Mouse (Mus musculus) neural tube, embryonic 15.5 days (tissue): ENCODE measurements around the gene Ano3. TPM values are rescaled to one million over a fixed set of nuclear protein-coding genes. Genes with fewer than 3 reads are reported as not detected.
A peak's percentile ranks its signal among the peaks of the same experiment; 100 is the strongest.
"Not testable (repeated sequence)": the region's sequence is repeated elsewhere in the genome, so short reads cannot be mapped to it uniquely, and the experiment has no call there.

Experiments
- ATAC-seq: fragments of 200-750 bp; cut with Nextera tagmentation; 2 replicates; pipeline ENCODE4 v1.8.0; 2017; ENCODE audit warnings: mild to moderate bottlenecking, moderate TSS enrichment, moderate library complexity; ENCODE audit not compliant: low FRiP score
- H3K27ac ChIP-seq: fragments of 300-500 bp; sonication (generic); replicated peaks from 2 replicates; pipeline ENCODE4 v1.5.1; 2015; ENCODE audit warnings: mild to moderate bottlenecking, inconsistent platforms
- H3K27me3 ChIP-seq: fragments of 300-500 bp; sonication (generic); replicated peaks from 2 replicates; pipeline ENCODE4 v1.6.1; 2015; ENCODE audit warnings: inconsistent platforms
- H3K36me3 ChIP-seq: fragments of 300-500 bp; sonication (generic); 2 replicates; pipeline ENCODE4 v1.6.1; 2015; ENCODE audit warnings: inconsistent platforms
- H3K4me1 ChIP-seq: fragments of 300-500 bp; sonication (generic); 2 replicates; pipeline ENCODE4 v1.6.1; 2015; ENCODE audit warnings: inconsistent platforms
- H3K4me2 ChIP-seq: fragments of 300-500 bp; sonication (generic); 2 replicates; pipeline ENCODE4 v1.6.1; 2015; ENCODE audit warnings: inconsistent platforms, mild to moderate bottlenecking, moderate library complexity
- H3K4me3 ChIP-seq: fragments of 300-500 bp; sonication (generic); replicated peaks from 2 replicates; pipeline ENCODE4 v1.5.1; 2015; ENCODE audit warnings: mild to moderate bottlenecking, inconsistent platforms
- H3K9ac ChIP-seq: fragments of 300-500 bp; sonication (generic); replicated peaks from 2 replicates; pipeline ENCODE4 v1.6.1; 2015; ENCODE audit warnings: mild to moderate bottlenecking, inconsistent platforms
- H3K9me3 ChIP-seq: fragments of 300-500 bp; sonication (generic); replicated peaks from 2 replicates; pipeline ENCODE4 v1.6.1; 2016; ENCODE audit warnings: inconsistent platforms
- WGBS: fragments of 180-500 bp; shearing (Covaris S2); methylation state at CpG from one replicate; pipeline ENCODE4 v1.1.7; 2015; ENCODE audit warnings: mixed read lengths; 5-methylcytosine and 5-hydroxymethylcytosine counted together
- polyA plus RNA-seq: library from polyadenylated mRNA; unstranded; fragments of >200 nt; fragmentation: Nextera tagmentation; extraction: Ambion mirVana; gene quantifications from 2 replicates; pipeline ENCODE4 v1.2.1, GENCODE M21; 2015

Gene Ano3
- polyA plus RNA-seq = 0.84 and 0.92 TPM in 2 replicates

DNA sequence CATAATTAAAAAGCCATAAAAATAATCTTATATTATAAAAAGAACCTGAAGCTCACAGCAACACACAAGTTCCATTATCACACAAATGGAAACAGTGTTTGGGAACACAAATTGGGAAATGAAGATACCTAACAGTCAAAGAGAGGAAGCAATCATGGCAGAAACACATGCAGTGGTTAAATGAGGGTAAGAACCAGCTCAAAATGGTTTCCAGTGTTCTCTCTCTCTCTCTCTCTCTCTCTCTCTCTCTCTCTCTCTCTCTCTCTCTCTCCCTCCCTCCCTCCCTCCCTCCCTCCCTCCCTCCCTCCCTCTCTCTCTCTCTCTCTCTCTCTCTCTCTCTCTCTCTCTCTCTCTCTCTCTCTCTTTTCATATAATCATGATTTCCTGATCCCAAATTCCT lies at the start of gene Ano3:
TSS of gene Ano3 (minus strand) at position 101 of the 400 bp plus-strand sequence.
- not testable (repeated sequence) for ATAC-seq, H3K36me3 ChIP-seq, H3K4me1 ChIP-seq, H3K27ac ChIP-seq, H3K9me3 ChIP-seq, H3K27me3 ChIP-seq
- H3K9ac ChIP-seq = peak within 1 kb of the TSS; percentile 37; the same call in 1 of the 2 replicates
- H3K4me3 ChIP-seq = peak within 1 kb of the TSS; percentile 42
- H3K4me2 ChIP-seq = peak within 1 kb of the TSS; percentile 67

DNA sequence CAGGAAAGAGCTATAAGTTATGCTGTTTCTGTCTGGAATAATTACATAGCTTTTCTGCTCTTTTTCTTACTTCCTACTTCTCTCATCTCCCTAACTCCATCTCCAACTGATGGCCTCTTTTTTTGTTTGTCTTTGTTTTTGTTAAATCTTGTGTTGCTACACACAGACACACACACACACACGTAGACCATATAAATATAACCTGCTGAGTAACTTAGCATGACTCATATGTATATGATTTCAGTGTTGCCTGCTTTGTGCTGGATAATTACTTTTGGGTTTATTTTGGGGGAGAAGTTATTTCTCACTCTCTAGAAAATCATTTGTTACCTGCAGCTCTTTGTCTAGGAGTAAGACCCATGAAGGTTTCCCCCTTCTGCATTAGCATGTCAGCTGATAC lies 39.3 kb upstream of the Ano3 start:
- no peak overlapping the region for H3K9ac ChIP-seq
- WGBS = 90% methylated on average over 1 of the region's 1 CpGs
- no peak for ATAC-seq

DNA sequence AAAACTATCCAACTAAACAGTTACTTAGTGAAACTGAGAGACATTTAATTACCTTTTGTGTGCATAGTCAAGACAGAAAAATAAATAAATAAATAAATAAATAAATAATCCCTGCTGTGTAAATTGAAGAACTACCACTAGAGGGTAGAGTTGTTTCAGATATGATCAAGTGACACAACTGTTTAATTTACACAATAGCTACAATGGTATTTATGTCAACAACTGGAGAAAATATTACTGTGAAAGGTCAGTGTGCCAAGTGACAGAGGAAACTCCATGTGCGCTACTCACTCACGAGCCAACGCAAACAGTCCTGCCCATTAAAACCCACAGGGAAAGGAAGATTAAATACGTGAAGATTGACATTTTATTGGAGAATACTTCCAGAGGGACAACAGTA lies 38.8 kb upstream of the Ano3 start:
- Histone ChIP-seq H3K36me3 (no peaks in the 10 kb centered on the region), H3K4me1 (no peaks in the 10 kb centered on the region), H3K27ac (no peak overlapping the region), H3K4me3 (no peak overlapping the region), H3K4me2 (no peak overlapping the region), H3K9ac (no peak overlapping the region), H3K9me3 (no peaks in the 10 kb centered on the region), H3K27me3 (no peaks in the 10 kb centered on the region)
- no peak for ATAC-seq
- 62% methylated on average over 4 of the region's 4 CpGs for WGBS

More for the DNA sequence above, 39.3 kb upstream of the Ano3 start:
- no peak overlapping the region for H3K27ac ChIP-seq
- no peaks in the 10 kb centered on the region for H3K9me3 ChIP-seq
- no peaks in the 10 kb centered on the region for H3K4me1 ChIP-seq
- no peaks in the 10 kb centered on the region for H3K36me3 ChIP-seq
- H3K4me2 ChIP-seq = no peak overlapping the region
- H3K27me3 ChIP-seq = no peaks in the 10 kb centered on the region
- H3K4me3 ChIP-seq = no peak overlapping the region

DNA sequence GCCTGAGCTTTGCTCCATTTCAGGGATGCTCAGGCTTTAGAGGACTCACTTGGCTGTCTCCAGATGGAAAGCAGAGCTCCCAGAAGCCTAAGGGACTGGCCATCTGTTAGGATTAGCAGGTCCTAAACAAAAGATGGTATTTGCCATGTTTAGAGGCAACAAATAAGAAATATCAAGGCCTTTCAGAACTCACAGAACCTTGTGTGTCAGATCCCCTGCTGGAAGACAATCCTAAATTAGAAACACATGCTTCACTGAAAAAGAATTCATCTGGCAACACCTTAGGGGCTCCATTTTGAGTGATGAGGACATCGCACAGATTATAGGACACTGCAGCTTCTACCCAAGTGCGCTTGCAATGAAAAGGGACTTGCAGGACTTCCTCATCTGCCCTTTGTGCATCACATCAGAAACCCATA lies 35.1 kb upstream of the Ano3 start:
- Histone ChIP-seq H3K4me1 (no peaks in the 10 kb centered on the region), H3K27ac (no peak overlapping the region), H3K4me2 (no peak overlapping the region), H3K9me3 (no peaks in the 10 kb centered on the region), H3K9ac (no peak overlapping the region), H3K4me3 (no peak overlapping the region), H3K36me3 (no peaks in the 10 kb centered on the region), H3K27me3 (no peaks in the 10 kb centered on the region)
- WGBS = 88% methylated on average over 2 of the region's 2 CpGs
- no peak for ATAC-seq

DNA sequence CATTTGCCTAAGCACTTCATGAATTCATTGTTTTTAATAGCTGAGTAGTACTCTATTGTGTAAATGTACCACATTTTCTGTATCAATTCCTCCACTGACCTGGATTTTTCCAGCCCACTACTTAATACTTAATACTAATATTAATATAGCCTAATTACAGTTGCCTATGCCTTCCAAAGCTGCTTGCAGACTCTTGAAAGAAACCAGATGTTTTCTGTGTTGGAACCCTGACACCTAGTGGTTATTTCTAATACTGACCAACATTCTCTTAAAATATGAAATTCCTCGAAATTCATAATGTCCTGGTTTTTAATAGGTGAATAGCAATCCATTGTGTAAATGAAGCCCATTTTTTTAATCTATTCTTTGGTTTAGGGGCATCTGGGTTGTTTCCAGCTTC lies 31.0 kb upstream of the Ano3 start:
- Histone ChIP-seq H3K27me3 (no peaks in the 10 kb centered on the region), H3K4me1 (no peaks in the 10 kb centered on the region), H3K36me3 (no peaks in the 10 kb centered on the region), H3K27ac (no peak overlapping the region), H3K4me2 (no peak overlapping the region), H3K9ac (no peak overlapping the region), H3K9me3 (no peaks in the 10 kb centered on the region), H3K4me3 (no peak overlapping the region)
- whole genome bisulfite sequencing = 39% methylated on average over 1 of the region's 1 CpGs
- ATAC-seq = no peak

DNA sequence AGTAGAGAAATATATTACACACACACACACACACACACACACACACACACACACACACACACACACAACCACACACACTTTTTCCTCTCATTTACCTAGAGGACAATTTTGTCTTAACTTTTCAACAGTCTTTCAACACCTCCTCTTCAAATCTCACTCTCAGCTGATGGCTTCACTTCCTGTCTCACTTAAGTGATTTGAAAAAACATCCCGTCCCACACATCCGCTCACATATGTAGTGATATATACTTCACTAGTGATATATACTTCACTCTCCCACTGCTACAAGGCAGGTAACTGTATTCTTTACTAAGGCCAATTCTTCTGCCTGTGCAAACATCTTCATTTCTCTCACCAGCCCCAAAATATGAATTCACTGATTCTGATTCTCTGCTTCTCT lies 28.9 kb upstream of the Ano3 start:
- H3K36me3 ChIP-seq = no peaks in the 10 kb centered on the region
- no peaks in the 10 kb centered on the region for H3K27me3 ChIP-seq
- no peak overlapping the region for H3K9ac ChIP-seq
- H3K4me3 ChIP-seq = no peak overlapping the region
- 89% methylated on average over 2 of the region's 2 CpGs for WGBS
- H3K27ac ChIP-seq = no peak overlapping the region
- no peaks in the 10 kb centered on the region for H3K4me1 ChIP-seq
- no peaks in the 10 kb centered on the region for H3K9me3 ChIP-seq
- H3K4me2 ChIP-seq = no peak overlapping the region
- ATAC-seq = no peak

DNA sequence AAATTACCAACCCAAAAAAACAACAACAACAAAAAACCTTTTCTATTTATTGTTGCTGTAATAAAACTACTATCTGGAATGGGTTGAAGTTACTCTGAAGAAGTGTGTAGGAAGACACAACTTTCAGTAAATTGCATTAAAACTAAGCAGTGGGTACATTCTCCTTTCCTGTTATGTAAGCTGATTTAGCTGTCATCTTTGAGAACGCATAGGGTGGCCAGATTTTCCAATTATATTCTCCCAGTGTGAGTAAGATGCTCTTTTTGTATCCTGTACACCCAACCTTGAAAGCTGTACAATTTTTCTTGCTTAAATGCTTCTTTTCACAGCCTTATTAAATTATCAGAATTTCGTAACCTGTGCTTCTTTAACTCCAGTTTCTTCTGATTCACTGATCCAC lies 26.1 kb upstream of the Ano3 start:
- Histone ChIP-seq H3K9ac (no peak overlapping the region), H3K4me1 (no peaks in the 10 kb centered on the region)
- 88% methylated on average over 2 of the region's 2 CpGs for WGBS

DNA sequence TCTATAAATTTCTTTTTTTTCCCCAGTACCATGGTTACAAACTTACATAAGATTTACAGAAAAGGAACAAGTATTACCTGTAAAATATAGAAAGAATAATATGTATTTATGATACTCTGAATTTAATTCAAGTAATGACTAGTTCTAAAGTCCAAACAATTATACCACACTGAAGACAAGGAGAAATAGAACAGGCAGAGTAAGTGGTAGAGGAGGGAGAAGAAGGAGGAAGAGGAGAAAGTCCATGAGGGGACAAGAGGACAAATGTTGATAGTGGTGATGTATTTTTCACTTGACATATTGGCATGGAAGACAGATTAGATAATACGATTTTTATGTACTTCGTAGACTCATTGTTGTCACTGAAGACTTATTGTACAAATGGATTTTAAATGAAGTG lies 19.4 kb upstream of the Ano3 start:
- 88% methylated on average over 2 of the region's 2 CpGs for WGBS
- H3K9ac ChIP-seq = no peak overlapping the region
- no peak for ATAC-seq

More for the DNA sequence above, 26.1 kb upstream of the Ano3 start:
- Histone ChIP-seq H3K27ac (no peak overlapping the region), H3K27me3 (no peaks in the 10 kb centered on the region), H3K9me3 (no peaks in the 10 kb centered on the region), H3K4me2 (no peak overlapping the region), H3K36me3 (no peaks in the 10 kb centered on the region), H3K4me3 (no peak overlapping the region)
- ATAC-seq = no peak

DNA sequence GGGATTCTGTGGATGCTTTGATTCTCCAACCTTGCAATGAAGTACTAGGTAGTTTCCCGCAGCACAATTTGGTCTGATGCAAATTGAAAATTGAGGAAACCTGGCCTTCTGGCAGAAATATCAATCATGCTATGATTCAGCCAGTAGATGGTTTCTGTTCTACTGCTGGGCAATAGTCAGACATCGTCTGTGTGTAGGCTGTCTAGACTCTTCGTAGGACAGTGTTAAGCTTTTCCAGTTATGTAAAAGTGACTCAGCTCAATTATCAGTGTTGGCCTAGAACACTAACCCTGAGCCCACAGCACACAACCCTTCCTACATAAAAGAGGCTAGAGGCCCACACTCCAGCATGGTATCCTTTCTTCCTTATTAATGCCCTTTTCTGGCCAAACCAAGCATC lies 14.7 kb upstream of the Ano3 start:
- no peak for ATAC-seq
- Histone ChIP-seq H3K4me3 (no peak overlapping the region), H3K4me1 (no peaks in the 10 kb centered on the region), H3K4me2 (no peak overlapping the region), H3K27me3 (no peaks in the 10 kb centered on the region), H3K36me3 (no peaks in the 10 kb centered on the region), H3K9me3 (no peaks in the 10 kb centered on the region), H3K9ac (no peak overlapping the region), H3K27ac (no peak overlapping the region)
- WGBS = 95% methylated on average over 3 of the region's 3 CpGs

More for the DNA sequence above, 19.4 kb upstream of the Ano3 start:
- Histone ChIP-seq H3K4me1 (no peaks in the 10 kb centered on the region), H3K4me2 (no peak overlapping the region), H3K4me3 (no peak overlapping the region), H3K9me3 (no peaks in the 10 kb centered on the region), H3K36me3 (no peaks in the 10 kb centered on the region), H3K27me3 (no peaks in the 10 kb centered on the region), H3K27ac (no peak overlapping the region)

DNA sequence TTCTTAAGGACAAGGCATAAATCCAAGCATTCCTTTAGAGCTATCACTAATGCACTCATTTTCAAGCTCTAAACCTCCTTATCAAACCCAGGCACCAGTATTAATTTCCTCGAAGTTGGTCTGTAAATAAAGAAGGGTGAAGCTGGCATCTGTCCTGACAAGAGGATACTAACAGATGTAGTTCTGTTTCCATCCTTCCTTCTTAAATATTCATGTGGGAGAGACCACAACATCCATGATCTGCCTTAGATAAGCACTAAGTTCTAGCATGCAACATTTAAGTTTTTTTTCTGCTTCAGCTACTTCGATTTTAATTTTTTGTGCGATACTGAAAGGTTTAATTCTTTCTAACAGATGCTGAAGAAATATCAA lies 305 bp downstream of the Ano3 start:
- 63% methylated on average over 3 of the region's 3 CpGs for WGBS
- H3K4me2 ChIP-seq = peak overlapping the region; percentile 67
- H3K27me3 ChIP-seq = no peaks in the 10 kb centered on the region
- H3K9me3 ChIP-seq = no peaks in the 10 kb centered on the region
- H3K27ac ChIP-seq = no peak overlapping the region
- 0 out of 2 replicates have a peak overlapping the region, but pooled peaks have one; percentile 37 for H3K9ac ChIP-seq
- peak overlapping the region; percentile 42 for H3K4me3 ChIP-seq
- H3K4me1 ChIP-seq = peaks cover 10% of the 10 kb centered on the region
- H3K36me3 ChIP-seq = no peaks in the 10 kb centered on the region
- peak; percentile 41; the same call in 1 of the 2 replicates for ATAC-seq

DNA sequence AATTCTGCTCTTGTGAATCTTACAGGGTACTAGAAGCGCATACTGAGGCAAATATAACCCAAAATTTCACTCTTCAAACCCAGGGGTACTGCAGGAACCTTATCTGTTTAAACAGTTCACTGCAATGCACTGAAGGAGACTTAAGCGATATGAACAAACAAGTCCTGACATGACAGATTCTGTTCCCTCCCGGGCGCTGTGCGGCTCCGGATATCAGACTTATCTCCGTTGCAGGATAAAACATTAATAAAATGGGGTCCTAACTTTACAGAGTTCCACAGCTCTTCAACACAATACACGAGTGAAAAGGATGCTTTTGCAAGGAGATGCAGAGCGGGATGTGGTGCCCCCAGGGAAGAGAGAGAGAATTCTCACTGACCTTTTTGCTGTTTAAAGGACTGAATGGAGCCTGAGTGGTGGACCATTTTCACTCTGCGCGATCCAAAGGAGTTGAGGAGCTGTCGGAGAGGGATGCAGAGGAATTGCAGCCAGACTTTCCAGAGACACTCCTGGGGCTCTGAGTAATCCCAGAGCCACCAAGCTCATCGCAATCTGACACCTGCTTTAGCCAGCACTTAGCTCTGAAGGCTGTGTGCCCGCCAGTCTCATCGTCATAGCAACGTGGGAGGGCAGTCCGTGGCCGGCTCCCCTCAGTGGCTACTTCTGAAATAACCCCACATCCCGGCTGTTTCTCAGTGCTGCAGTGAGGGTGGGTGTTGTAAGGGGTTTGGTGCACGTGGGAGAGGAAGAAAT lies 868 bp downstream of the Ano3 start:
- ATAC-seq = peak; percentile 89
- H3K36me3 ChIP-seq = no peaks in the 10 kb centered on the region
- H3K9ac ChIP-seq = peak overlapping the region; percentile 37; the same call in 1 of the 2 replicates
- H3K27ac ChIP-seq = no peak overlapping the region
- no peaks in the 10 kb centered on the region for H3K9me3 ChIP-seq
- peak overlapping the region; percentile 42 for H3K4me3 ChIP-seq
- WGBS = 9% methylated on average over 20 of the region's 20 CpGs
- H3K27me3 ChIP-seq = no peaks in the 10 kb centered on the region
- peaks cover 10% of the 10 kb centered on the region for H3K4me1 ChIP-seq
- peak overlapping the region; percentile 67 for H3K4me2 ChIP-seq

DNA sequence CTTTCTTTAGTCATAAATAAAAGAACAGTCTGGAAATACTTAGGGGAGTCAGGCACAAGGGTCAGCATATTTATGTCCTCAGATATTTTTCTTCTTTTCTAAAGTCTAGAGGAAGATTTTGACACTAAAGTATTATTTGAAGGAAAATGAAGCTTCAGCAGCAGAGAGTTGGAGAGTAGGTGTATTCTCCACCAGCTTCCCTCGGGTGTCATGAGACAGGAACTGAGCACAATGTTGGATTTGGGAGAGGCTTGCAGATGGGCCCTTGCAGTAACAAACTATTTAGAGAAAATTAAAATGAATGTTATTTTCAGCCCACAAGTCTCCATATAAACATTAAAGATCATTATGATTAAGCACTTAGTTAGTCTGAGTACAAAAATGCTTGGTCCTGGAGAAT lies 5.6 kb downstream of the Ano3 start:
- Histone ChIP-seq H3K9me3 (no peaks in the 10 kb centered on the region), H3K27ac (no peak overlapping the region), H3K9ac (no peak overlapping the region), H3K4me2 (no peak overlapping the region), H3K36me3 (no peaks in the 10 kb centered on the region), H3K4me3 (no peak overlapping the region), H3K4me1 (peaks cover 8% of the 10 kb centered on the region), H3K27me3 (no peaks in the 10 kb centered on the region)
- no peak for ATAC-seq
- WGBS = 84% methylated on average over 1 of the region's 1 CpGs
